In the genomic region with DNA sequence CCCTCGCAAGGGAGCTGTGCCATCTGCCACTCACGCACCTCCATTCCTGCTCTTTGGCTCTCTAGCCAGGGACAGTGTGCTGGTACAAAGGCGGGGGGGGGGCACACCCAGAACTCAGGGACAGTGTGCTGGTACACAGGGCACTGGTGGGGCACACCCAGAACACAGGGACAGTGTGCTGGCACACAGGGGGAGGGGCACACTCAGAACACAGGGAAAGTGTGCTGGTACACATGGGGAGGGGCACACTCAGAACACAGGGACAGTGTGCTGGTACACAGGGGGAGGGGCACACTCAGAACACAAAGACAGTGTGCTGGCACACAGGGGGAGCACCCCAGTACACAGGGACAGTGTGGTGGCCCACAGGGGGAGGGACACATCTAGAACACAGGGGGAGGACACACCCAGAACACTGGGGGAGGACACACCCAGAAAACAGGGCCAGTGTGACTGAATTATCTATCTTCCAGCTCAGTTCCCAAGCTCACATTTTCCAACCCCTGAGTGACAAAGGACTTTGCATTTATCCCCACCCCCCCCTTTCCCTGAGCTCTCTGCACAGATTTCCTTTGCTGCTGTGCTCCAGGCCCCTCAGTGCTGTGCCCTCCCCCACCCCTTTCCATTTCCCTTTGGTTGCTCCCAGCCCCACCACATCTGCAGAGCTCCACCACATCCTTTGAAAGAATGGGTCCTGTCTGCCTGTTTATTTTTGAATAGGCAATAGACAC, we compare ENCODE assay signal across 8 mouse cellular contexts. TPM values are rescaled to one million over a fixed set of nuclear protein-coding genes. Genes with fewer than 3 reads are reported as not detected.
A peak's percentile ranks its signal among the peaks of the same experiment; 100 is the strongest.
DNase-seq lines count a peak whose midpoint lies in the region; ATAC-seq lines count a peak whose summit lies in the region.

No protein-coding gene starts in this region.

- no peak overlapping the region for H3K4me2 ChIP-seq in hindbrain, embryonic 14.5 days (replicated peaks)
- no peak overlapping the region for H3K4me2 ChIP-seq in lung, embryonic 15.5 days
- H3K4me2 ChIP-seq in stomach, embryonic 14.5 days (replicated peaks; ENCODE audit: low read depth, low read length) = no peak overlapping the region

- no peaks in the 10 kb centered on the region for H3K36me3 ChIP-seq in heart, embryonic 10.5 days
- H3K36me3 ChIP-seq in hindbrain, embryonic 14.5 days (replicated peaks; ENCODE audit: control insufficient read depth, insufficient read depth) = no peaks in the 10 kb centered on the region
- H3K36me3 ChIP-seq in lung, embryonic 15.5 days = no peaks in the 10 kb centered on the region
- H3K36me3 ChIP-seq in stomach, embryonic 14.5 days (ENCODE audit: control insufficient read depth, insufficient read depth, low read length) = no peaks in the 10 kb centered on the region

- H3K9ac ChIP-seq in hindbrain, embryonic 14.5 days = peak overlapping the region; percentile 9; the same call in 1 of the 2 replicates
- H3K9ac ChIP-seq in lung, embryonic 15.5 days = no peak overlapping the region
- H3K9ac ChIP-seq in stomach, embryonic 14.5 days (replicated peaks; ENCODE audit: low read depth, low read length) = no peak overlapping the region

- intact Hi-C loops in heart, postnatal 25 days (cut with DNase I) = no loop called here

- DNase-seq in heart, embryonic 10.5 days (ENCODE audit: low spot score) = no peak
- DNase-seq in heart, postnatal 25 days (ENCODE audit: low spot score) = no peak
- peak; percentile 61 for DNase-seq in embryo, embryonic 9.5 days (ENCODE audit: extremely low spot score)
- no peak for DNase-seq in hindbrain, embryonic 14.5 days (ENCODE audit: low spot score)
- no peak for DNase-seq in layer of hippocampus, postnatal 25 days (ENCODE audit: extremely low spot score in 1 of 2, low spot score in 1 of 2)
- no peak for DNase-seq in layer of hippocampus, adult 8-10 months (ENCODE audit: low spot score in 2 of 2)

- H3K4me3 ChIP-seq in heart, embryonic 10.5 days = no peak overlapping the region
- H3K4me3 ChIP-seq in hindbrain, embryonic 14.5 days (replicated peaks; ENCODE audit: low read length) = no peak overlapping the region
- H3K4me3 ChIP-seq in lung, embryonic 15.5 days = no peak overlapping the region
- H3K4me3 ChIP-seq in stomach, embryonic 14.5 days (ENCODE audit: low read depth, low read length) = no peak overlapping the region

- ATAC-seq in hindbrain, embryonic 14.5 days (ENCODE audit: low FRiP score) = peak; percentile 61
- ATAC-seq in lung, embryonic 15.5 days (ENCODE audit: borderline replicate concordance, extremely low read depth, low FRiP score, low TSS enrichment) = peak; percentile 39; the same call in 1 of the 2 replicates
- 0 out of 2 replicates have a peak, but pooled peaks have one; percentile 29 for ATAC-seq in stomach, embryonic 14.5 days (ENCODE audit: insufficient number of reproducible peaks, insufficient read depth, low FRiP score, low read depth)

- 66% methylated on average over 3 of the region's 3 CpGs for WGBS in heart, embryonic 10.5 days
- 32% methylated on average over 3 of the region's 3 CpGs for WGBS in hindbrain, embryonic 14.5 days
- 66% methylated on average over 3 of the region's 3 CpGs for WGBS in lung, embryonic 15.5 days
- 67% methylated on average over 3 of the region's 3 CpGs for WGBS in stomach, embryonic 14.5 days

- no peaks in the 10 kb centered on the region for H3K9me3 ChIP-seq in heart, embryonic 10.5 days
- H3K9me3 ChIP-seq in hindbrain, embryonic 14.5 days (ENCODE audit: control insufficient read depth, low read length) = no peaks in the 10 kb centered on the region
- no peaks in the 10 kb centered on the region for H3K9me3 ChIP-seq in lung, embryonic 15.5 days
- no peaks in the 10 kb centered on the region for H3K9me3 ChIP-seq in stomach, embryonic 14.5 days (ENCODE audit: control insufficient read depth, low read depth, low read length)

- peak overlapping the region; percentile 83 for H3K27ac ChIP-seq in heart, embryonic 10.5 days
- peak overlapping the region; percentile 78 for H3K27ac ChIP-seq in hindbrain, embryonic 14.5 days
- peak overlapping the region; percentile 81 for H3K27ac ChIP-seq in lung, embryonic 15.5 days
- peak overlapping the region; percentile 52; the same call in 1 of the 2 replicates for H3K27ac ChIP-seq in stomach, embryonic 14.5 days (ENCODE audit: low read length)

- peaks cover 58% of the 10 kb centered on the region for H3K4me1 ChIP-seq in heart, embryonic 10.5 days
- peaks cover 56% of the 10 kb centered on the region for H3K4me1 ChIP-seq in hindbrain, embryonic 14.5 days (replicated peaks; ENCODE audit: control insufficient read depth, insufficient read depth, low read length)
- H3K4me1 ChIP-seq in lung, embryonic 15.5 days = peaks cover 29% of the 10 kb centered on the region
- H3K4me1 ChIP-seq in stomach, embryonic 14.5 days (ENCODE audit: control insufficient read depth, insufficient read depth, low read length) = peaks cover 24% of the 10 kb centered on the region

- H3K27me3 ChIP-seq in heart, embryonic 10.5 days (ENCODE audit: insufficient read depth, poor library complexity, severe bottlenecking) = no peaks in the 10 kb centered on the region
- no peaks in the 10 kb centered on the region for H3K27me3 ChIP-seq in hindbrain, embryonic 14.5 days (ENCODE audit: control insufficient read depth, insufficient read depth, low read length)
- no peaks in the 10 kb centered on the region for H3K27me3 ChIP-seq in lung, embryonic 15.5 days
- H3K27me3 ChIP-seq in stomach, embryonic 14.5 days (ENCODE audit: control insufficient read depth, insufficient read depth, low read length) = no peaks in the 10 kb centered on the region

RNA-seq across cellular contexts. Expression of a gene that starts 58.9 kb away (rescaled TPM):
- polyA plus RNA-seq in heart, embryonic 10.5 days (2016; fragmentation: Nextera tagmentation; extraction: Ambion mirVana) = 10.5 and 14.0 TPM in 2 replicates
- total RNA-seq in heart, postnatal 25 days (2021) = 10 to 100 TPM; 30.1 to 31.3 TPM
- 14.1 and 15.1 TPM in 2 replicates for polyA plus RNA-seq in hindbrain, embryonic 14.5 days (2014; fragmentation: Nextera tagmentation; extraction: Ambion mirVana)
- 7.9 and 8.2 TPM in 2 replicates for polyA plus RNA-seq in lung, embryonic 15.5 days (2015; fragmentation: Nextera tagmentation; extraction: Ambion mirVana)
- polyA plus RNA-seq in stomach, embryonic 14.5 days (2014; fragmentation: Nextera tagmentation; extraction: Ambion mirVana) = 5.3 and 6.9 TPM in 2 replicates
- total RNA-seq in layer of hippocampus, postnatal 25 days (2021) = 10 to 100 TPM; 19.8 to 22.9 TPM
- 10 to 100 TPM; 17.9 to 23.7 (median 22.3) TPM for total RNA-seq in layer of hippocampus, adult 8-10 months (2022)
